Mouse (Mus musculus): ENCODE results near the gene Ankrd9.

GRCm38 (mm10) chr12:110992128-110992553 lies 13.3 kb upstream of the Ankrd9 start:
- TF ChIP-seq POLR2A (IDR thresholded peaks at IDR 0.05; ENCODE audit: low read depth, low read length) (no peak), CTCF (IDR thresholded peaks at IDR 0.05; ENCODE audit: extremely low read depth, insufficient read depth, insufficient read length, insufficient replicate concordance) (peak; percentile 98)

Measured in spleen, adult 2 months (tissue).